Mouse (Mus musculus) ES-E14 (cell line): ENCODE measurements around the gene Oaz3.
A peak's percentile ranks its signal among the peaks of the same experiment; 100 is the strongest.

Source experiments
- HCFC1 ChIP-seq: IDR thresholded peaks from 2 replicates; pipeline ENCODE4 v1.6.1; 2012; ENCODE audit warnings: low read length, inconsistent platforms, borderline replicate concordance; ENCODE audit not compliant: insufficient read depth
- MAFK ChIP-seq: IDR thresholded peaks from 2 replicates; pipeline ENCODE4 v1.6.1; 2014; ENCODE audit warnings: mild to moderate bottlenecking, low read depth, low read length, inconsistent platforms; ENCODE audit not compliant: insufficient read depth

DNA sequence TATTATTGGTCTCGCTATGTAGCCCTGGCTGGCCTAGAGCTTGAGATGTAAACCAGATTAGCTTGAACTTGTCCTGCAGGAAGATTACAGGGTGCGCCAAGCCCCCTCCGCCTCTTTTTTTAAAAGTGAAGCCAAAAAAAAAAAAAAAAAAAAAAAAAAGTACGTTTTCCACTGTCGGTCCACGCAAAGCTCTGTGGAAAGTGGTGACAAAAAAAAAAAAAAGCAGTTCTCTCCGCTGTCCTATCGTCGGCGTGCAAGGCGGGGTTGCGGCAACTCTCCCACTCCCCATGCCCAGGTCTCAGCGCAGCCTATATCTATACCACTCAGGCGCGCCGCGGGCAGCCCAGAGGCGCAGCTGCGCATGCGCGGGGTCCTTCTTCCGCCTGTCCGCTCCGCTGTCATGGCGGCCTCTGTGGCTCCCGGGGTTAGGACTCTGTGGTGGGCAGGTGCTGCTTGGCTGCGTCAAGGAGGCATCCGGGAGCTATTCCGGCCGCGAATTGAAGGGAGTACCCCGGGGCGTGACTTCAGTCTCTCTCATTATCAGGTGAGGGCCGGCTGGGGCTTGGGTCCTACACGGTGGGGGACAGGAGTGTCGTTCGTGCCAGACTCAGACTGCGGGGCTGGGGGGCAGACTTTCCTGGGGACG is 641 bp downstream of the Oaz3 start, which contains the start of gene Mrpl9:
- TF ChIP-seq MAFK (no peak), HCFC1 (peak; percentile 71; the same call in 1 of the 2 replicates)
